Mouse (Mus musculus): Measurements from ENCODE around the gene Ddx39.
A peak's percentile ranks its signal among the peaks of the same experiment; 100 is the strongest.

Ddx39 gene

DNA sequence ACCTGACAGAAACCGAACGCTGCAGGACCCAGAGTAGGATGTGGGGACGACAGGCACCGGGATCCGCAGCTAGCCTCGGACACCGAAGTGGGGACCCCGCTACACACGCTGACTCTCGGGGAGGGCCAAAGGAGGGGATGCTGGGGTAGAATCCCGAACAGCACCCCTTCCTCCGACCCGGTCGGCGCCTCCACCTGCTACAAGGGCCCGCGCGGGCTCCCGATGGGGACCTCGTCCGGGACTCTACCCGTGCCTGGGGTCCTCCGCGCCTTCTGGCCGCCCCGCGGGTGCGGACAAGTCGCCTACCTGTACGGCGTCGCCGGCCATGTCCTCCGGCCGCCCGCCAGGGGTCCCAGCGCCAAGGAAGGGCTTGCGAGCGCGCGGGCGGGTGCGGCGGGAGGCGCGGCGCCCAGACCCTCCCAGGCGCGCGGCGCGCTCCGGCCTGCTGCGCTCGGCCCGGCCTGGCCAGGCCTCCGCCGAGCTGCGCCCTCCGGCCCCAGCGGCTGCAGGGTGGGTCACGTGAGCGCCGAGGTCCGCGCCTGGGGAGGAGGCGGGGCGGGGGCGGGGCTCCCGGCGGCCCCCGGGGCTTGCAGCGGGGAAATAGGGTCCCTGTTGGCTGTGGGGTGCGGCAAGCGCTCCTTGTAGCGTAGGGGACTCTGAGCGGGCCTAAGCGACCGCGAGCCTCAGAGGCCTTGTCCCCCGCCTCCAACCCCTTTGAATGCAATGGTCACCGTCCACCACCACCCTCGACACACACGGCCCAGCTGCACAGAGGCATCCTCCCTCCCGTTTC lies 16.1 kb upstream of the Ddx39 start, which contains the start of gene Pkn1:
Gene Pkn1, minus strand, starts transcription at position 519 of the 793 bp plus-strand sequence.
- peak; percentile 47 for DNase-seq (ENCODE audit: low spot score)

- DNase-seq (ENCODE audit: low spot score): no peak
These were observed 15.4 kb upstream of the Ddx39 start for GRCm38 (mm10) chr8:83699566-83699965.

DNA sequence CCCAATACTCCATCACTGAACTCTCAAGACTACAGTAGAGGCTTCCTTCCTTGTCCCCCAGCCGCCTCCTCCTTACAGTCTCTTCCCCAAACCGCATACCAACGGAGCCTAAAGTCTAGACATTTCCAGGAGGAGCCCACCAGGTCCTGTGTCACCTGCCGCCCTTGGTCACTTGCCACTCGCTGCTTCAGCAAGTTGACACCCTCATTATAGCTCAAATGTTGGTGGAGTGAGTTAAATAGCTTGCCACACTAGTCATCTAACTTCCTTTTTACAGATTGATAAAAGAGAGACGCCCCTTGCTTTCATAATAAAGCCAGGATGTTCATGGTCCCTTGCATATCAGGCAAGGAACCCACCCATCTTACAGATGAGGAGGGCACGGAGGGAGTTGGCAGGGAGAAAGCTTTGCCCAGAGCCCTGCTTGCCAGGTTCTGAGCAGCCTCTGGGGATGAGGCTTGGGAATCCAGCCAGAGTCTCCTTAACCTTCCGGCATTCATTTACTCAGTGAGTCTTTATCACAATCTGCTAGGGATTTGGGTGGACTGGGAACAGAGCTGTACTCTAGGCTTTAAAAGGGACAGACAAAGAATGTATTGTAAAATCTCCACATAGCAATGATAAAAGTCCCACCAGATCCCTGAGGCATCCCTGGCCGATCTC lies 14.4 kb upstream of the Ddx39 start:
- no peak for DNase-seq (ENCODE audit: low spot score)

GRCm38 (mm10) chr8:83703426-83703825 lies 11.6 kb upstream of the Ddx39 start:
- no peak for DNase-seq (ENCODE audit: low spot score)

DNA sequence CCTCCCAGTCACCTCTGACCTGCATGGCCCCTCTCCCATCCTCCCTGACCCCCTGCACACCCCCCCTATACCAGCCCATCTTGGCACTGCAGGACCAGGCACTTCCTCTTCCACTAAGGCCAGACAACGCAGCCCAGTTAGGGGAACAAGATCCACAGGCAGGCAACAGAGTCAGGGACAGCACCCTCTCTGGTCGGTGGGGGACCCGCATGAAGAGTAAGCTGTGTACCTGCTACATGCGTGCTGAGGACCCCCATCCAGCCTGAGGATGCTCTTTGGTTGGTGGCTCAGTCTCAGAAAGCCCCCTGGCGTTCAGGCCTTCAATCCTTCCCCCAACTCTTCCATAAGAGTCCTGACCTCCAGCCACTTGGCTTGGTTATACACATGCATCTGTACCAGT lies 8.6 kb upstream of the Ddx39 start:
- no peak for DNase-seq (ENCODE audit: low spot score)

- no peak for DNase-seq (ENCODE audit: low spot score)
These were observed 7.4 kb upstream of the Ddx39 start for GRCm38 (mm10) chr8:83707554-83707953.

DNA sequence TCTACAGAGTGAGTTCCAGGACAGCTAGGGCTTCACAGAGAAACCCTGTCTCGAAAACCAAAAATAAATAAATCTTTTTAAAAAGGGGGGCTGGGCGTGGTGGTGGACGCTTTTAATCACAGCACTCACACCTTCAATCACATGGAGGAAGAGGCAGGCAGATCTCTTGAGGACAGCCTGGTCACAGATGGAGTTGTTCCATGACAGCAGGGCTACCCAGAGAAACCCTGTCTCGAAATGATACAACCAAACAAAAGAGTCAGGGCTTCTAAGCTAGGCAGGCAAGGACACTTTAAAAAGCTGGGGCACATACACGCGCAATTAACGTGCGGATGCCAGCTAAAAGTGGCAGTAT lies 324 bp upstream of the Ddx39 start:
- no peak for DNase-seq (ENCODE audit: low spot score)

DNA sequence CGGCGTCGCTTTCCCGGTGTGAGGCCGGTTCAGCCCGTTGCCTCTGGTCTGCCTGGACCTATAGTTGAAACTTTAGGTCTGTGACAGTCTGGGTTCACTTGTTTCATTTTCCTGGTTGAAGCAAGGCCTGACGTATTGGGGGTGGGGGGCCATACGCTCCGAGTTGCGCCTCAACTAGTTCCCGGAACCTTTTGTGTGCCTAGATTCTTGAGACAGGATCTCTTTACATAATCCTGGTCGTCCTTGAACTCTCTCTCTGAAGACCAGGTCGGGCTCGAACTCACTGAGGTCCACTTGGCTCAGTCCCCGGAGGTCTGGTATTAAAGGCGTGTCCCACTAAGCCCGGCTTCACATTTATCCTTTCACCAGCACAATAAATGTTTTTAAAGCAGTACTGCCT lies 794 bp downstream of the Ddx39 start:
- DNase-seq (ENCODE audit: low spot score): no peak

DNA sequence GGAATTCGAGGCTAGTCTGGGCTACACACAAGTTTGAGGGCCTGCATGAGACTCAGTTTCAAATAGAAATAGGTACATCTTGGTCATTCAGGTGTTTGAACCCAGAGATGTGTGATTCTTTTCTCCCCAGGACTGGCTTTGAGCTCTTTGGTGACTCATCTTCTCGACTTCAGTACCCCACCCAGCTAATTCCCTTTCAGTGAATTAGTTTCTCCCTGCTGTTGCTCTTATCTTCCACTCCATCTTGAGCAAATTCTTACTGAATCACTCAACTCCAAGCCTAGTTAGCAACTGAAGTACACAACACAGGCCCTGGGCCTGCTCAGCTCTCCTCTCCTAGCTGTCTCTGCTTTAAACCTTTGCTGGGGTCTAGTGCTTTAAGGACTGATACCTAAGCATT lies 1.6 kb downstream of the Ddx39 start:
- DNase-seq (ENCODE audit: low spot score): no peak

GRCm38 (mm10) chr8:83719048-83719447 lies 4.1 kb downstream of the Ddx39 start:
- no peak for DNase-seq (ENCODE audit: low spot score)

DNA sequence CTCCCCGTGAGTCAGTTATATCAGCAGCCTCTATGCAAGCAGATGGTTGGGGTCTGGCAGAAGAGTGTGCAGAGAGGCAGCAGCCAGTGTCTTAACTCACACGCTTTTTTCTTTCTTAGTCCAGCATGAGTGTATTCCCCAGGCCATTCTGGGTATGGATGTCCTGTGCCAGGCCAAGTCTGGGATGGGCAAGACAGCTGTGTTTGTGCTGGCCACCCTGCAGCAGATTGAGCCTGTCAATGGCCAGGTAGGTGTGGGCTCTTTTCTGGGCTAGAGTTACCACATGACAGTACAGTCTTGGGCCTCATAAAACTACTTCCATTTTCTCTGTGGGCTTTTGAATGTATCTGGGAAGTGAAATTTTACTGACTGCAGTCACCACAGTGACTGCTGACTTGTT lies 4.7 kb downstream of the Ddx39 start:
- no peak for DNase-seq (ENCODE audit: low spot score)

DNA sequence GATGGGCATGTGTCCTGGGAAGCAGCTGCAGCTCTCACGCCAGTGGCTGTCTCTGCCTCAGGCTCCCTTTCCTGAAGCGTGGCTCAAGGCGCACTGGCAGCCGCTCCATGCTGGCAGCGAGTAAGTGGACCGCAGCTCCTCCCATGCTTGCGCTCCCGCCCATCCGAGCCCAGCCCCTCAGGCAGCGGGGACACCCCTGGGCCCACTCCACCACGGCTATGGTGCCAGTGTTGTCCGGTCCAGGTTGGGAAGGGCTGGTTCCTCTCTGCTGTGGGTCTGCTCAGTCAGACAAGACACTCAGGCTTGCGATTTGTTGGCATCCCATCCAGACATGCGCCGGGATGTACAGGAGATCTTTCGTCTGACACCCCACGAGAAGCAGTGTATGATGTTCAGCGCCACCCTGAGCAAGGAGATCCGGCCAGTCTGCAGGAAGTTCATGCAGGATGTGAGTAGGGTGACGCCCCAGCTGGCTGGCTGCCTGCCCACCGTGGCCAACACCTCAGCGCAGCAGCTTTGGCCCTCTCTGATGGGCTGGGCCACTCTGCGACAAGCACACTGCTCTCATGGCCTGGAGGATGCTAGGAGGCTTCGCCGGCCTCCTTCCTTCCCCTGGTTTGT lies 6.5 kb downstream of the Ddx39 start:
- DNase-seq (ENCODE audit: low spot score): no peak

DNA sequence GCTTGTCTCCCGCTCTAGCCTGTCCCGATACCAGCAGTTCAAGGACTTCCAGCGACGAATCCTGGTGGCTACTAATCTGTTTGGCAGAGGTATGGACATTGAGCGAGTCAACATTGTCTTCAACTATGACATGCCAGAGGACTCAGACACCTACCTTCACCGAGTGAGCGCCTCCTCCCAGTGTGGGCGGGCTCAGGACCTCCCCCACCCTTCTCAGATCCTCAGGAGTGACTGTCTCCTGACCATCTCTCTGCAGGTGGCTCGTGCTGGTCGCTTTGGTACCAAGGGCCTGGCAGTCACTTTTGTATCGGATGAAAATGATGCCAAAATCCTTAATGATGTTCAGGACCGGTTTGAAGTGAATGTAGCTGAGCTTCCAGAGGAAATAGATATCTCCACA lies 7.7 kb downstream of the Ddx39 start:
- no peak for DNase-seq (ENCODE audit: low spot score)

DNA sequence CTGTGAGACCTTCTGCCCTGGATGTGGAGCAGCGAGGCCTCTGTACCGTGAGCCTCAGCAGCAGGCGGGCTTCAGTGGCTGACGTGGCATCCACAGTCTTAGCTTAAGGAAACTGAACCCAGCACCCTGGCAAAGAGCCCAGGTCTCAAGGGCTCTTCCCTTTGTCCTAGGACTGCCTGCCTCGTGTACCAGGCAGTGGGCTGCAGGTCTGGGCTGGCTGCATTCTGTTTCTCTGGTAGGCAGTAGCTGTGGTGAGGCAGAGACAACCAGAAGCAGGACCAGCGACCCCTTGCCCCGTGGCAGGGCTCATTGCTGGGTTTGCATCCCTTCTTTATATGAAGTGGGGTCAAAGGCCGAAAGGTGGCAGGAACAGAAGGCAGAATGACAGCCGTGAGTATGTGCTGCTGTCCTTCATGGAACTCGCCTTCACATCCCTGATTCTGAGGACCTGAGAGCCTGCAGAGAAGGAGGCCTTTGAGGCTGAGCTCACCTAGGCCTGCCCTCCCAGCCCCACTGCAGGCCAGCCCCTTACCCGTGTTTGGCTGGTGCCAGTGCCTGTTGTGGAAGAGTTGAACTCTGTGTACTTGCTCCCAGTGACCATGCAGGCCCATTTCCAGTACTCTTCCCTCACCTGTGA lies 8.6 kb downstream of the Ddx39 start:
- no peak for DNase-seq (ENCODE audit: low spot score)

- DNase-seq (ENCODE audit: low spot score): peak; percentile 45
These were observed 9.9 kb downstream of the Ddx39 start for GRCm38 (mm10) chr8:83724697-83725482.

DNA sequence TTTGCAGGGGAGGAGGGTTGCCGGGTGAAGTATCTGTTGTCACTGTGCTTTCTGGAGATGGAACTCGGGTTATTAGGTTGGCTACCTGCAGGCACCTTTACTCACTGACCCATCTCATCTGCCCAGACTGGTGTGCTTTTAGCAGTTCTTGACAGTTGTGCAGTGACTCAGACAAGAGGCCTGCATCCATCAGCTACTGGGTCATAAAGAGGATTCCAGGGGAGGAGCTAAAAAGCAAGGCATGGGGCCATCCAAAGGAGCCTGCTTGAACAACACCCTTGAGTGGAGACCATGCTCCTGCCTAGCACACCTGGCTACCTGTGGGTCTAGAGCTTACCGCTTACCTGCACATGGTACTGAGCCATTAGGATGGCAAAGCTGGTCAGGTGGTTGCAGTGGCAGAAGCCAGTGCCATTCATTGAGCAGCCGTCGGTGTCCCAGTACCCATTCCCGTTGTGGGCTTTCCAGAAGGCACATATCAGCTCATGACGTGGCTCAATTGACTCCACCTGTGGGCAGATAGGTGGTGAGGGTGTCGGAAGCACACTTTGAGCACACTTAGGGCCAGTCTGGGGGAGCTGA lies 10.6 kb downstream of the Ddx39 start:
- DNase-seq (ENCODE audit: low spot score): no peak

GRCm38 (mm10) chr8:83729009-83729807 lies 14.2 kb downstream of the Ddx39 start:
- DNase-seq (ENCODE audit: low spot score): no peak

DNA sequence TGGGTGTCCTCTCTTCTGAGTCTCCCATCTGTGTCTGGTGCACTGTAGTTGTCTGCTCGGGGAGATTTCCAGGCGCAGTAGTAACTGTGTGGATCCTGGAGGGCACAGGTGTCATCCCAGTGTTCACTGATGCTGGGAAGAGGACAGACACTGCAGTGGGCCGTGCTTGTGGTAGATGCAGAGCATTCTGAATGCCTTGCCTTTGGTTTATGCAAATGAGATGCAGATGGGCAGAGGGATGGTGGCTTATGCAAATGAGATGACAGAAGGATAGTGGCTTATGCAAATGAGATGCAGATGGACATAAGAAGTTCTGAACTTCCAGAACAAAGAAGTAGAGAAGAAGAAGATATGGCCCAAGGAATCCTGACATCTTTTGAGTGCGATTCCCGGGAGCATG lies 16.9 kb downstream of the Ddx39 start:
- no peak for DNase-seq (ENCODE audit: low spot score)

- DNase-seq (ENCODE audit: low spot score): no peak
These were observed 17.9 kb downstream of the Ddx39 start for GRCm38 (mm10) chr8:83732919-83733318.

DNA sequence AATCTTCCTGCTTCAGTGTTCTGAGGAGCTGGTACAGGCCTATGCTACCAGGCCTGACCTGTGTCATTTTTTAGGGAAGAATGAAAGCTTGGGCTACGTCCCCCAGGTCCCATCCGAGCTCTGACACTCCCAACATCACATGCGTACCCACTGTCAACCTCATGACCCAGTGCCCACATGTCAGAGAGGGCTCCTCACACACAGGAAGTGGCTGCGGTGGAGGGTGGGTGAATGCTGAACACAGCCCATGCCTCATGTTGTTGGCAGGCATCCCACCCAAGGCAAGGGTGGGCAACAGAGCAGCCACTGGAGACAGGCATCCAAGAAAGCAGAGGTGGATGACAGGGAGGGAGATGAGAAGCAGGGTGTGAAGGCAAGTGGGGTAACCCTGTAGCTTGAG lies 21.7 kb downstream of the Ddx39 start:
- DNase-seq (ENCODE audit: low spot score): no peak

DNA sequence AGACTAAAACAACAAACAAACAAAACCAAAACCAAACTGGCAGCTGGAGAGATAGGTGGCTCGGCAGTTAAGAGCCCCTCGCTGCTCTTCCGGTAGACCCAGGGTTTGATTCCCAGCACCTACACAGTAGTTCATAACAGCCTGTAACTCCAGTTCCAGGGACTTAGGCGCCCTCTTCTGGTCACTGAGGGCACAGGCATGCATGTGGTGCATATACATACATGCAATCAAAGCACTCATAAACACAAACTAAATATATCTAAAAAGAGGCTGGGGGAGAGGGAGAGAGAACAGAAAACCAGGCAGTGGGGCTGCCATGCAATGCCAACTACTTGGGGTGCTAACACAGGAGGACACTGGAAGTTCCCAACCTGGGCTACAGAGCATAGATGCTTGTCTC lies 22.4 kb downstream of the Ddx39 start:
- DNase-seq (ENCODE audit: low spot score): no peak

All from urinary bladder, postnatal 10 days (tissue).